Mouse (Mus musculus) MEL (cell line): ENCODE measurements at regions not wholly inside any gene's neighbourhood (a gene's known extent, or its start where the extent isn't known, plus 50 kb on each side); places are given as distances from the start of the nearest gene placed in this dataset.

Experiments used
- DNase-seq: peaks from one replicate; pipeline ENCODE4 v3.0.0; 2011; ENCODE audit warnings: low read depth, low spot score
- H3K27ac ChIP-seq: 2 replicates; pipeline ENCODE4 v1.5.1; 2012; ENCODE audit warnings: low read depth, mild to moderate bottlenecking, control low read depth, low read length, moderate library complexity; ENCODE audit not compliant: control insufficient read depth
- H3K27me3 ChIP-seq, 2 experiments: fragments of 150-350 bp in 1 of 2; sonication (generic) in 1 of 2; 2 replicates each; pipeline ENCODE4 v1.6.1; 2012; ENCODE audit warnings: low read length in 2 of 2, mild to moderate bottlenecking in 2 of 2, improper control_type of control experiment in 1 of 2, moderate library complexity in 1 of 2; ENCODE audit not compliant: insufficient read depth in 2 of 2, control insufficient read depth in 1 of 2
- H3K36me3 ChIP-seq, 2 experiments: 2 replicates each; pipeline ENCODE4 v1.6.1; 2012 to 2014; ENCODE audit warnings: low read length in 2 of 2, improper control_type of control experiment in 1 of 2, inconsistent platforms in 1 of 2, mild to moderate bottlenecking in 1 of 2; ENCODE audit not compliant: insufficient read depth in 2 of 2, control insufficient read depth in 1 of 2
- H3K4me1 ChIP-seq, 2 experiments: fragments of 150-350 bp in 1 of 2; sonication (generic) in 1 of 2; 2 replicates each; pipeline ENCODE4 v1.6.1; 2012; ENCODE audit warnings: low read length in 2 of 2, improper control_type of control experiment in 1 of 2, mild to moderate bottlenecking in 1 of 2; ENCODE audit not compliant: insufficient read depth in 2 of 2, control insufficient read depth in 1 of 2
- H3K4me3 ChIP-seq, 2 experiments: fragments of 150-350 bp in 1 of 2; sonication (generic) in 1 of 2; 2 replicates each; pipeline ENCODE4 v1.5.1; 2012; ENCODE audit warnings: low read depth in 2 of 2, low read length in 2 of 2, mild to moderate bottlenecking in 2 of 2, moderate library complexity in 2 of 2, control low read depth in 1 of 2, improper control_type of control experiment in 1 of 2; ENCODE audit not compliant: control insufficient read depth in 1 of 2, insufficient read depth in 1 of 2
- H3K79me2 ChIP-seq: 2 replicates; pipeline ENCODE4 v1.6.1; 2012; ENCODE audit warnings: mild to moderate bottlenecking, low read length, moderate library complexity; ENCODE audit not compliant: control insufficient read depth, poor library complexity, insufficient read depth
- H3K9ac ChIP-seq: 2 replicates; pipeline ENCODE4 v1.6.1; 2012; ENCODE audit warnings: low read depth, mild to moderate bottlenecking, control low read depth, low read length, moderate library complexity; ENCODE audit not compliant: control insufficient read depth, poor library complexity, severe bottlenecking
- H3K9me3 ChIP-seq: fragments of 150-350 bp; sonication (generic); replicated peaks from 2 replicates; pipeline ENCODE4 v1.6.1; 2012; ENCODE audit warnings: mild to moderate bottlenecking, low read length, improper control_type of control experiment, moderate library complexity; ENCODE audit not compliant: insufficient read depth
- CHD1 ChIP-seq: IDR thresholded peaks from 2 replicates; pipeline ENCODE4 v1.6.1; 2012; ENCODE audit warnings: low read depth, mild to moderate bottlenecking, inconsistent platforms, low read length, improper control_type of control experiment
- E2F4 ChIP-seq: IDR thresholded peaks from 2 replicates; pipeline ENCODE4 v1.6.1; 2011; ENCODE audit warnings: low read depth, low read length, improper control_type of control experiment, borderline replicate concordance
- ELF1 ChIP-seq: IDR thresholded peaks from 2 replicates; pipeline ENCODE4 v1.6.1; 2014; ENCODE audit warnings: low read depth, mild to moderate bottlenecking, inconsistent platforms, low read length, improper control_type of control experiment, moderate library complexity
- ETS1 ChIP-seq: IDR thresholded peaks from 2 replicates; pipeline ENCODE4 v1.6.1; 2012; ENCODE audit warnings: low read depth, mild to moderate bottlenecking, inconsistent platforms, low read length, improper control_type of control experiment, moderate library complexity
- HCFC1 ChIP-seq: IDR thresholded peaks from 2 replicates; pipeline ENCODE4 v1.6.1; 2012; ENCODE audit warnings: low read depth, mild to moderate bottlenecking, inconsistent platforms, low read length, improper control_type of control experiment, moderate library complexity
- MXI1 ChIP-seq: IDR thresholded peaks from 2 replicates; pipeline ENCODE4 v1.6.1; 2011; ENCODE audit warnings: mild to moderate bottlenecking, low read depth, low read length, improper control_type of control experiment
- NELFE ChIP-seq: IDR thresholded peaks from 2 replicates; pipeline ENCODE4 v1.6.1; 2011; ENCODE audit warnings: low read depth, low read length, improper control_type of control experiment
- POLR2AphosphoS2 ChIP-seq: IDR thresholded peaks from 2 replicates; pipeline ENCODE4 v1.6.1; 2011; ENCODE audit warnings: low read length, improper control_type of control experiment
- POLR2AphosphoS5 ChIP-seq: IDR thresholded peaks from 2 replicates; pipeline ENCODE4 v1.6.1; 2012; ENCODE audit warnings: low read depth, borderline replicate concordance, mild to moderate bottlenecking, inconsistent platforms, low read length, moderate library complexity, mixed read lengths
- RAD21 ChIP-seq: IDR thresholded peaks from 2 replicates; pipeline ENCODE4 v1.6.1; 2011; ENCODE audit warnings: mild to moderate bottlenecking, low read depth, low read length, improper control_type of control experiment
- RCOR1 ChIP-seq: IDR thresholded peaks from 2 replicates; pipeline ENCODE4 v1.6.1; 2012; ENCODE audit warnings: low read depth, mild to moderate bottlenecking, inconsistent platforms, low read length, improper control_type of control experiment
- SIN3A ChIP-seq: IDR thresholded peaks from 2 replicates; pipeline ENCODE4 v1.6.1; 2012; ENCODE audit warnings: low read length, improper control_type of control experiment, inconsistent platforms
- SMC3 ChIP-seq: IDR thresholded peaks from 2 replicates; pipeline ENCODE4 v1.6.1; 2011; ENCODE audit warnings: low read depth, low read length, improper control_type of control experiment
- TBP ChIP-seq: IDR thresholded peaks from 2 replicates; pipeline ENCODE4 v1.8.0; 2011; ENCODE audit warnings: low read depth, low read length, improper control_type of control experiment
- TCF12 ChIP-seq: IDR thresholded peaks from 2 replicates; pipeline ENCODE4 v1.6.1; 2014; ENCODE audit warnings: low read depth, mild to moderate bottlenecking, inconsistent platforms, low read length, improper control_type of control experiment, moderate library complexity
- ZC3H11A ChIP-seq: IDR thresholded peaks from 2 replicates; pipeline ENCODE4 v1.6.1; 2012; ENCODE audit warnings: low read depth, mild to moderate bottlenecking, inconsistent platforms, low read length, improper control_type of control experiment
- ZMIZ1 ChIP-seq: IDR thresholded peaks from 2 replicates; pipeline ENCODE4 v1.6.1; 2012; ENCODE audit warnings: low read depth, mild to moderate bottlenecking, inconsistent platforms, low read length, improper control_type of control experiment, moderate library complexity
- ZNF384 ChIP-seq: IDR thresholded peaks from 2 replicates; pipeline ENCODE4 v1.6.1; 2012; ENCODE audit warnings: low read depth, mild to moderate bottlenecking, inconsistent platforms, low read length, improper control_type of control experiment

DNA sequence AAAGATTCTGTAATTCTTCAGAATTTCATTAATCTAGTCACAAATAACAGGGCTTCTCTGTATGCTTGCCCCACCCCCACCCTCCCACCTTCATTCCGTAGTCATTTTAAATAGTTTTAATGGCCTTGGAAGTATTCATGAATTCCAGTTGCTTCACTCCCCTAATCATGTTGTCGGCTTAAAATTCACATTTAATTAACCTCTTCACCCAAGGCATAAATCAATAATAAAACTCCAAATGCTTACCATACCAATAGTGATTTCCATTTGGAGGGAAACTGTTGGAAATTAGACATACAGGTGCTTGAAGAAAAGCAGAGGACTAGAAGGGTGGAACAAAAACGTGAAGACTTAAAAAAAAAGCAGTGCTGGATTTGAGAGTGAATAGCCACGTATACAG lies 724.0 kb downstream of the Poteg start:
- Histone ChIP-seq H3K4me3 (no peak overlapping the region), H3K79me2 (no peaks in the 10 kb centered on the region), H3K27me3 (no peaks in the 10 kb centered on the region), H3K27ac (no peak overlapping the region), H3K9me3 (no peaks in the 10 kb centered on the region), H3K36me3 (no peaks in the 10 kb centered on the region), H3K9ac (no peak overlapping the region), H3K4me1 (no peaks in the 10 kb centered on the region)
- no peak for TF ChIP-seq ZNF384
- no peak for TF ChIP-seq POLR2AphosphoS5
- TF ChIP-seq SIN3A: no peak
- TF ChIP-seq SMC3: no peak
- TF ChIP-seq NELFE: no peak
- no peak for DNase-seq

DNA sequence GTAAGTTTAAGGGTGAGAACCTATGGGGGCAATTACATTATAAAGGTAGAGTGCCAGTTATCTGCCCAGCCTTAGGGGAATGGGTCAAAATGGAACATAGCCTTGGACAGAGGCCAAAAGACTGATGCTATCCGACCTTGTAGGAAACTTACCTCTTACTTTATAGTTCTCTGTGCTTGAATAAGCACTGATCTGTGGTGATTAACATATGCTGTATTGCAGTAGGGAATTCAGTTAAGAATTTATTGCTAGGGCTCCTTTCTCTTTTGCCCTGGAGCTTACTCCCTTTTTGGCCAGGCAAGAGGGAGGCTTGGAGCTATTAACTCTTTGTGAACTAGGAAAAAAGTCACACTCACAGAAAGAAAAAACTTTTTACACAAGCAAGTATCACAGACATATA lies 748.5 kb downstream of the Poteg start:
- H3K4me1 ChIP-seq: no peaks in the 10 kb centered on the region
- no peak for DNase-seq
- TF ChIP-seq CHD1 (no peak), ZMIZ1 (no peak), RAD21 (no peak), ETS1 (no peak), TBP (no peak), E2F4 (no peak), RCOR1 (no peak), SIN3A (no peak), ZC3H11A (no peak), POLR2AphosphoS2 (no peak), ZNF384 (no peak), ELF1 (no peak), TCF12 (no peak), HCFC1 (no peak), MXI1 (no peak)

More for the DNA sequence above, 748.5 kb downstream of the Poteg start:
- Histone ChIP-seq H3K36me3 (no peaks in the 10 kb centered on the region), H3K4me3 (no peak overlapping the region), H3K9ac (no peak overlapping the region), H3K9me3 (no peaks in the 10 kb centered on the region), H3K27me3 (no peaks in the 10 kb centered on the region), H3K27ac (no peak overlapping the region), H3K79me2 (no peaks in the 10 kb centered on the region)
